Mouse (Mus musculus): ENCODE results near the gene Icam5.
"Not testable (repeated sequence)": the region's sequence is repeated elsewhere in the genome, so short reads cannot be mapped to it uniquely, and the experiment has no call there.

The Icam5 gene

DNA sequence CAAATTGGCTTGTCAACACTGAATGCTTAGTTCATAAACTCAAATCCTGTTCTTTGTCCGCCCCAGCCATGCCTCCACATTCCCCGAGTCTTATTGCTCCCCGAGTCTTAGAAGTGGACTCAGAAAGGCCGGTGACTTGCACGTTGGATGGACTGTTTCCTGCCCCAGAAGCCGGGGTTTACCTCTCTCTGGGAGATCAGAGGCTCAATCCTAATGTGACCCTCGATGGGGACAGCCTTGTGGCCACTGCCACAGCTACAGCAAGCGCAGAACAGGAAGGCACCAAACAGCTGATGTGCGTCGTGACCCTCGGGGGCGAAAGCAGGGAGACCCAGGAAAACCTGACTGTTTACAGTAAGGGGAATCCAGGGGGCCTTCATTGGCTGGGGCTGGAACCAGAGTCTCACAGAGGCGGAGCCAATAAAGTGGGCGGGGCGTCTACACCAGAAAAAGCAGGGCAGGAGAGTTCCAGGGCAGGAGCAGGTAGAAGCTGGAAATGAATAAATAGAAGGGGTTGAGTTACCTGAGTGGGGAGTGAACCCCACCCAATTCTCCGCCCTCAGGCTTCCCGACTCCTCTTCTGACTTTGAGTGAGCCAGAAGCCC lies 2.7 kb downstream of the Icam5 start:
- no peak for DNase-seq (ENCODE audit: low read depth in 2 of 2, low spot score in 2 of 2)

- DNase-seq (ENCODE audit: low read depth in 2 of 2, low spot score in 2 of 2) = no peak
These were observed 3.7 kb downstream of the Icam5 start for GRCm38 (mm10) chr9:21035586-21035985.

GRCm38 (mm10) chr9:21036161-21036560 lies 4.3 kb downstream of the Icam5 start:
- no peak for DNase-seq (ENCODE audit: low read depth in 2 of 2, low spot score in 2 of 2)

- no peak for DNase-seq (ENCODE audit: low read depth in 2 of 2, low spot score in 2 of 2)
These were observed 4.8 kb downstream of the Icam5 start for GRCm38 (mm10) chr9:21036666-21037065.

GRCm38 (mm10) chr9:21037481-21037891 lies 5.6 kb downstream of the Icam5 start:
- no peak for DNase-seq (ENCODE audit: low read depth in 2 of 2, low spot score in 2 of 2)

DNA sequence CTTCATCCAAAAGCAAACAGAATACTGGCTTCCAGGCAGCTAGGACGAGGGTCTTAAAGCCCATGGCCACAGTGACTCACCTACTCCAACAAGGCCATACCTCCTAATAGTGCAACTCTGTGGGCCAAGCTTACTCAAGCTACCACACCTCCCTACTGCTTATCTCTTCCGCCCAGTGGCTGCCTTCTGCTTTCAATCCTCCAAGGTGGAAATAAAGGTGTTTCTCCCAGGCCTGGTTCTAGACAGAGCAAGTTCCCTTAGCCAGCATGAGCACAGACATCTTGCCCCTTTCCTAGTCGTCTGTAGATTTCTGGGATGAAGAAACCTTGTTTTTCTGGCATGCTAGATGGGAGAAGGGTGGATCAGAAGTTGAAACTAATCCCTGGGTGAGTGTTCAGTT lies 7.9 kb downstream of the Icam5 start:
- no peak for DNase-seq (ENCODE audit: low read depth in 2 of 2, low spot score in 2 of 2)

- no peak for DNase-seq (ENCODE audit: low read depth in 2 of 2, low spot score in 2 of 2)
These were observed 9.4 kb downstream of the Icam5 start for GRCm38 (mm10) chr9:21041308-21041707.

DNA sequence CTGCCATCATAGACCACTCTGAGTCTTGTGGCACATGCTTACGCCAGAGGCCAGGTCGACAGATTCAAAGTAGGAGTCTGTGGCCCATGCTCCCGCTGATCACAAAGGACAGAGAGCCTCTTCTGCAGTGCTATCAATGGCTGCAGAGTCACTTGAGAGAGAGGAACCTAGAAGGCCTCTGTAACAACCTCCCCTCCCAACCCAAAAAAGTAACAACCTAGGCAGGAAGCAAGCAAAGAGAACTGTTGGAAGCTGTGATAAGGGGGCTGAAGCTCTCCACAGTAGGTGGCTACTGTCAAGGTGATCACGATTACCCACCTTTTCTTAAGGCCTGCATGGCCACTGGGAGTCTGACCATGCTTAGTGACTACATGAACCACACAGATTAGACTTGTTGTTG lies 11.7 kb downstream of the Icam5 start:
- no peak for DNase-seq (ENCODE audit: low read depth in 2 of 2, low spot score in 2 of 2)

DNA sequence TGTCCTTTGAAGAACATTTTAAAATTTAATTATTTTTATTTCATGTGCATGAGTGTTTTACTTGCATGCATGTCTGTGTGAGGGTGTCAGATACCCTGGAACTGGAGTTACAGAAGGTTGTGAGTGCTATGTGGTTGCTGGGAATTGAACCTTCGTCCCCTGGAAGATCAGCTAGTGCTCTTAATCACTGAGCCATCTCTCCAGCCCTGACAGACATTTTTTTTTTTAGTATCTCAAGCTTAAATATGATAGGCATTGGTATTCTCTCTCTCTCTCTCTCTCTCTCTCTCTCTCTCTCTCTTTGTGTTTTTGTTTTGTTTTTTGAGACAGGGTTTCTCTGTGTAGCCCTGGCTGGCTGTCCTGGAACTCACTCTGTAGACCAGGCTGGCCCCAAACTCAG lies 12.9 kb downstream of the Icam5 start:
- not testable (repeated sequence) for DNase-seq (ENCODE audit: low read depth in 2 of 2, low spot score in 2 of 2)

DNA sequence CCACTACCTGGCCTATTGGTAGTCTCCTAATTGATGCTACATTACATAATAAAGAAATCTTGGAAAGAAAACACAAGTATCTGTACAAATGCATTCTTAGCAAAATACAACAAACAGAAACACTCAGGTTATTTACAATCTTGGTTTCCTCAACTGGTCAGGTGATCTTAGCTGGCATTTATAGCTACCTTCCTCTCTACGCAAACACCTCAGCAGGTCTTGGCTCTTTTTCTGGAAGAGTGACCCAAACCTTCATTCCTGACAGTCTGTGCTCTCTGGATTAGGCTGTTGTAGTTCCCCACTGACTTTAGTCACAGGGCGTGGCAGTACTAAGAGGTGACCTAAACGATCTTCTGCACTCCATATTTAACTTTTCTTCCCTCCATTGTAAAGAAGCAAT lies 13.4 kb downstream of the Icam5 start:
- no peak for DNase-seq (ENCODE audit: low read depth in 2 of 2, low spot score in 2 of 2)

- no peak for DNase-seq (ENCODE audit: low read depth in 2 of 2, low spot score in 2 of 2)
These were observed 19.7 kb downstream of the Icam5 start for GRCm38 (mm10) chr9:21051578-21051977.

DNA sequence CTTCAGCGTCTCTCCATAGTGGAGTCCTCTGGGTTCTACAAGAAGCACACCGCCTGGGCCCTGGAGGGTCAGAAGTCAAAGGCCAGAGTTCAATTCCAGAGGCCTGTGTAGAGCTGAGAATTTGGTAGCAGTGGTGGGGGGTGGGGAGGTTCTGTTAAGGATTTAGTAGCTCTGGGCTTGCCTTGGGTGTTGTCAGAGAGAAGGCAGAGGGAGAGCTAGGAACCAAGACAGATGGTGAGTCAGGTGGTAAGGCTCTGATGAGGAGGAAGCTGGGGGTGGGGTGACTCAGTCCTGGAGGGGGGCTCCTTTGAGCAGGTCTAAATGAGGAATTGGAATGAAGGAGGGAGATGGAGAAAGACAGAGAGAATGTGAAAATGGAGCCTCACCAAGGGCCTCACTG lies 31.1 kb downstream of the Icam5 start:
- no peak for DNase-seq (ENCODE audit: low read depth in 2 of 2, low spot score in 2 of 2)

- DNase-seq (ENCODE audit: low read depth in 2 of 2, low spot score in 2 of 2) = no peak
These were observed 35.3 kb downstream of the Icam5 start, which contains the start of gene Zglp1 for GRCm38 (mm10) chr9:21067006-21067684. Gene Zglp1 (minus strand): TSS chr9:21067093.

DNA sequence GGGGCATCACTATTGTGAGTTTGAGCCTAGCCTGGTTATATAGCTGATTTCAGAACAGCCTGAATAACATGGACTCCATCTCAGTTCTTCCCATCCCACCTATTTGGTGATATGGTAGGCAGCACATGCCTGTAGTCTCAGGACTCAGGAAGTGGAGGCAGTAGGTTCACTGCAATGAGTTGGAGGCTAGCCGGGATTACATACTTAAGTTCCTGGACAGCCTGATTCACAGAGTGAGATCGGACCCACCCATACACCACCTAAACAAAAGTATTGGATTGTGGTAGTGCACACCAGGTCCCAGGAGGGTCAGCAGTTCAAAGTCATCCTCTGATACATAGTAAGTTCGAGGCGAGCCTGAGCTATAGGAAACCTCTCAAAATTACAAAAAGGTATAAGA lies 40.8 kb downstream of the Icam5 start:
- no peak for DNase-seq (ENCODE audit: low read depth in 2 of 2, low spot score in 2 of 2)

DNA sequence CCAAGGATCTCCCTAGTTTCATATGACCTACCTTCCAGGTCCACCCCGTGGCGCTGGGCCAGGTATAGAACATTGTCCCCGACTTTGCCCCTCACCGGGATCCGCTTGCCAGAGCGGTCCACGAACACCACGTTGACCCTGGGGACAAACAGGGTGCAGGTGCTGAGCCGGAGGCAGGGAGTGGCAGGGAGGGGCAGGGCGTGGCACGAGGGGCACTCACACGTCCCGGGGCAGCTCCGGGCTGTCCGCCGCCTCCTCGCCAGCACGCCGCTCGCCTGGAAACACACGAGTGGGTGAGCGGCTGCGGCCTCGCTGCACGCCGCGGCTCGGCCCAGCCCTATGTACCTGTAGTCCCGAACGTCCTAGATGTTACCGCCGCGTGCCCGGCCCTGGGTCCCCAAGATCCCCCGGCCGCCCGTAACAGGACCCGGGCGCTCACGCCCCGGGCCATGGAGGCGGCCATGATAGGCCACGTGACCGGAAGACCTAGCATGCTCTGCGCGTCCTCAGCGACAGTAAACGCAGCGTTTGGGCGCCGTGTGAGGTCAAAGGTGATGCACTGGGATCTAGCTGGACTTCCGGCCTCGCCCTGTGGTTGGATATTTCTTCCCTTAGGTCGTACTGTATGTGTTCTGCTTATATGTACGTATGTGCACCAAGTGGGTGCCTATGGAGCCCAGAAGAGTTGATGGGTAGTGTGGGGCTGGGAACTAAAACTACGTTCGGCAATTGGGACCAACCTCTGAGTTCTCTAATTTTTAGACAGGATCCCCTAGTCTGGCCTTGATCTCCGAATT lies 41.4 kb downstream of the Icam5 start, which contains the start of the genes Gm49373 and Fdx1l:
TSS of gene Gm49373 (minus strand) at position 53 of the 797 bp plus-strand sequence.
TSS of gene Fdx1l (minus strand) at position 571 of the 797 bp plus-strand sequence.
- peak; percentile 65 to 76 for DNase-seq (ENCODE audit: low read depth in 2 of 2, low spot score in 2 of 2)

- DNase-seq (ENCODE audit: low read depth in 2 of 2, low spot score in 2 of 2) = no peak
These were observed 42.3 kb downstream of the Icam5 start for GRCm38 (mm10) chr9:21074173-21074572.

DNA sequence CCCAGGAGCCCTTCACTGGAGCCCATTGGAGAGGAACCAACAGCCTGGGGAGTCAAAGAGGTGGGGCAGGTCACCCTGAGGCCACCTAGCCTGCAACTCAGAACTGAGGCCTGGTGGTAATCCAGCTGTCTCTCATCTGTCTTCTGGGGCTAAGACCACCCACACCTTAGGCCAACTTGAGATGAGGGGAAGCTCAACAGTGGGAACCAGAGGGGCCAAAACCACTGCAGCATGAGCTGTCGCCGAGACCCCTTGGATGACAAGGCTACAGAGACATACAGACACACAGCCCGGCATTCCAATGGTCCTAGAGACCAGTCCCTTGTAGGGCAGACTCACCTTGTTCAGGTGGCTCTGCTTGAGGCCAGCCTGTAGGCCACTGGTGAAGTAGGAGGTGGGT lies 43.8 kb downstream of the Icam5 start:
- no peak for DNase-seq (ENCODE audit: low read depth in 2 of 2, low spot score in 2 of 2)

DNA sequence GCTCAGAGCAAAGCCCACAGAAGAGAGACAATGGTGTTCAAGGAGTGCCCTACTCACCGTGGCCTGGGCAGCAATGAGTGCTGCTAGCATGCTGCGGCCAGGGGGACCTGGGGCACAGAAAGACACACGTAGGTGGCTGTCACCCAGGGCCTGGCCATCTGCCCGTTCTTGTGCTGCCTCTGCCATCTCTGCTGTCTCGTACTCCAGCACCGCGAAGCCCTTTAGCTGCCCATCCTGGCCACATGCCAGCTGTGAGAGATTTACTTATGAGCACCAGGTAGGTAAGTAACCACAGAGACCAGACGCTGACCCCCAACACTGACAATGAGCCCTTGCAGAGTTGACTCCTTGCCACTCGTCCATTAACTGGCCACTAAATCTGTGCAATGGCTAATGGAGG lies 49.3 kb downstream of the Icam5 start:
- DNase-seq (ENCODE audit: low read depth in 2 of 2, low spot score in 2 of 2) = no peak

GRCm38 (mm10) chr9:21083324-21083723 lies 51.5 kb downstream of the Icam5 start:
- DNase-seq (ENCODE audit: low read depth in 2 of 2, low spot score in 2 of 2) = no peak

All from CD8-positive naive resting alpha-beta T cell, adult 2 months (primary cell).